Mouse (Mus musculus) olfactory bulb, adult 2 months (tissue): ENCODE measurements around the gene Pipox. TPM values are rescaled to one million over a fixed set of nuclear protein-coding genes. Genes with fewer than 3 reads are reported as not detected.

Experiments
- H3K27ac ChIP-seq: fragments of 200-500 bp; 2 replicates; pipeline ENCODE4 v1.5.1; 2012; ENCODE audit warnings: low read depth, low read length; ENCODE audit not compliant: insufficient read depth
- H3K4me1 ChIP-seq: fragments of 200-500 bp; 2 replicates; pipeline ENCODE4 v1.6.1; 2012; ENCODE audit warnings: low read length; ENCODE audit not compliant: control insufficient read depth, insufficient read depth
- H3K4me3 ChIP-seq: fragments of 200-500 bp; 2 replicates; pipeline ENCODE4 v1.5.1; 2012; ENCODE audit warnings: mild to moderate bottlenecking, low read depth, low read length, moderate library complexity; ENCODE audit not compliant: insufficient read depth
- CTCF ChIP-seq: fragments of 200-500 bp; IDR thresholded peaks from 2 replicates; pipeline ENCODE4 v1.5.1; 2012; ENCODE audit warnings: low read depth, mild to moderate bottlenecking, low read length, moderate library complexity; ENCODE audit not compliant: insufficient read depth
- POLR2A ChIP-seq: fragments of 200-500 bp; IDR thresholded peaks from 2 replicates; pipeline ENCODE4 v1.6.1; 2012; ENCODE audit warnings: mild to moderate bottlenecking, low read depth, low read length, moderate library complexity; ENCODE audit not compliant: insufficient read depth
- WGBS: fragments of 180-500 bp; shearing (Covaris S2); methylation state at CpG from one replicate; pipeline ENCODE4 v1.1.7; 2018; 5-methylcytosine and 5-hydroxymethylcytosine counted together
- polyA plus RNA-seq: library from polyadenylated mRNA; stranded (reverse); fragments of >200 nt; gene quantifications from 2 replicates; pipeline ENCODE4 v1.2.4, GENCODE M21; 2012; ENCODE audit warnings: low replicate concordance; ENCODE audit not compliant: missing spikeins, insufficient read depth, insufficient read length

Pipox gene
- polyA plus RNA-seq, 1 experiment, result not detected

DNA sequence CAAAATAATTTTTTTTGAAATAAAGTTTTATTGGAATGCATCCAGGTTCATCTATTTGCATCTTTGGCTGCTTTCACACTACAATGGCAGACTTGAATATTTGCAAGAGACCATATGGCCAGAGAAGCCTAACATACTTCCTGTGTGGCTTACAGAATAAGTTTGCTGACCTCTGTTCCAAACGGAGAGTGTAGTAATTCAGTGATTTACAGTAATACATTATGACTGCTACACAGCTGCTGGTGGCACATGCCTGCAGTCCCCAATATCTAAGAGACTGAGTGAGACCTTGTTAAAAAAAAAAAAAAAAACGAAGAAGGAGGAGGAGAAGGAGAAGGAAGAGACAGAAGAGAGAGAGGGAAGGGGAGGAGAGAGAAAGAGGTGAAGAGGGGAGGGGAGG is 4.4 kb downstream of the Pipox start:
- TF ChIP-seq CTCF (no peak), POLR2A (no peak)
- WGBS, result 67% methylated on average over 1 of the region's 2 CpGs

DNA sequence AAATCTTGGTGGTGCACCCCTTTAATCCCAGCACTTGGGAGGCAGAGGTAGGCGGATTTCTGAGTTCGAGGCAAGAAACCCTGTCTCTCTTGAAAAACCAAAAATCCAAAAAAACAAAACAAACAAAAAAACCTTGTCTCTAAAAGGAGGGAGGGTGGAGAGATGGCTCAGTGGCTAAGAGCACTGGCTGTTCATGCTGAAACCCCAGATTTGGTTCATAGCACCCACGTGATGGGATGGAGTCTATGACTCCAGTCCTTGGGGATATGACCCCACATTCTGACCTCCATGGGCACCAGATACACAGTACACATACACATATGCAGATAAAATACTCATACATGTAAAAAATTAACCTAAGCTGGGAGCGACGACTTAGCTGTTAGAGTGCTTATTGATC is 5.0 kb downstream of the Pipox start:
- TF ChIP-seq CTCF, result no peak
- TF ChIP-seq POLR2A, result no peak
- Histone ChIP-seq H3K4me1 (peaks cover 27% of the 10 kb centered on the region), H3K4me3 (no peak overlapping the region), H3K27ac (no peak overlapping the region)
- WGBS, result 86% methylated on average over 5 of the region's 5 CpGs

More for the DNA sequence above, 4.4 kb downstream of the Pipox start:
- H3K4me3 ChIP-seq, result no peak overlapping the region
- H3K4me1 ChIP-seq, result peaks cover 32% of the 10 kb centered on the region
- no peak overlapping the region for H3K27ac ChIP-seq

DNA sequence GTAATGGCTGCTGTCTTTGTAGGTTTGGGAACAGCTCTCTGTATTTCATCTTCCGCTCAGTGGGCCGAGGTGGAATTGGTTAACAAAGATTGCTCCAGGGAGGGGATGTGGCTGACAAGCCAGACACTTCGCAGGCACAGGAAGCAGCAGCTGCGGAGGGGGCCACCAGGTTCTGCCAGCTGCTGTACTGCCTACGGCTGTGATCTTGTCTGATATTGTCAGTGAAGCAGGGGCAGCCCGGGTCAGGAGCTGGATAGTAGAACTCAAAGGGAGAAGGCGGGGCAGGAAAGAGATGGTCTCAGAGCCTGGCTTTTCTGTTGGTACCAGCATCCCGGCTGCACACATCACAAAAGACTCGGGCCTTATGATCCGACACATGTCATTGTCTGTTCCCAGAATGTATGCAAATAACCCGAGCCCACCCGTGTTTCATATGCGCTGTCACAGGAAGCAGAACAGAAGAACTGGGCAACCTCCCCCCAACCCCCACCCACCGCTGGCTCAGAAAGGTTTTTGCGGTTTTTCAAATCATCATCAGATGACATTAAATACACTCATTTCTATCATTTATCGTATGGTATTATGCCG is 6.4 kb downstream of the Pipox start:
- peaks cover 18% of the 10 kb centered on the region for H3K4me1 ChIP-seq
- H3K27ac ChIP-seq, result no peak overlapping the region
- H3K4me3 ChIP-seq, result no peak overlapping the region
- WGBS, result 35% methylated on average over 17 of the region's 17 CpGs
- TF ChIP-seq POLR2A (no peak), CTCF (no peak)

DNA sequence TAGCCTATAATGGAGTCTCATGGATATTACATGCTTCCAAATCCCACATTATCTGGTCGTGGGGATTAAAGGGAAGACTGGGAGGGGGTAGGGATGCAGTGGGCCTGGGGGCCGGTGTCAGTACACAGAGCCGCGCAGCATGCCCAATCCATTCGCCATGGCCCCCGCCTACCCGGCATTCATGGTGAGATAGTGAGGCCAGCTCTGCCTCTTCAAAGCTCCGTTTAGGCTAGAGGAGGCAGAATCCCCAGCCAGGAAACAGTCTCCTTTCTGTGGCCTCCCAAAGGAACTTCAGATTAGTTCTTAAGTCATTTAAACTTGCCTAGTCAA is 8.7 kb downstream of the Pipox start:
- no peak overlapping the region for H3K27ac ChIP-seq
- TF ChIP-seq CTCF, result no peak
- TF ChIP-seq POLR2A, result no peak

DNA sequence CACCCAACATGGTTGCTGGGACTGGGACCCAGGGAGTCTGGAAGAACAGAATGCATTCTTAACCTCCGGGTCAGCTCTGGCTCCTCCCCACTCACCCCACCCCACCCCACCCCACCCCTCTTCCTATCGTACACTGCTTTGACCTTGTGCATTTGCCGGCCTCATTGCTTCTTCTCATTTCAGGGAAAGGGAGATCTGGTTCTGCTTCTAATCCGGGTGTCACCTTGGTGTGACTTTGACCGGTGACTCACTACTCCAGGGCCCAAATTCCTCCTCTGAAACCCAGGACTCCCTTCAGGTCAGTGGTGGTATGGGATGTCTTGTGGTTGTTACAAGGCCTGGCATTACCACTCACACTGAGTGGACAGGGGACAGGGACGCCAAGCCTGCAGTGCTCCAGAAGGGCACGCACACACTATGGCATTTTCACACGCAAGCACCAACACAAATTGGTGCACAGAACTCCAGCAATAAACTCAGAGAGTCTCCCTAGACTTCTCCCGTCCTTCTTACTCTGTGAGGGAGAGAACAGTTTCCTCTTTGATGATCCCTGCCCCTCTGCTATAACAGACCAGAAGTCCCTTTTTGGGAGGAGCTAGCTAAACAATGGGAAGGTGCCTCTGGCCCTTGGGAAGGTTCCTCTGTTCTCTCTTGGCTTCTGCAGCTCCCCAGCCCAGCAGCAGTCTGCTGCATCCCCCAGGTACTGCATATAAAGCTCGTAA is 9.2 kb downstream of the Pipox start:
- Histone ChIP-seq H3K4me1 (peaks cover 16% of the 10 kb centered on the region), H3K27ac (no peak overlapping the region)
- WGBS, result 77% methylated on average over 10 of the region's 10 CpGs

More for the DNA sequence above, 8.7 kb downstream of the Pipox start:
- peaks cover 14% of the 10 kb centered on the region for H3K4me1 ChIP-seq
- no peak overlapping the region for H3K4me3 ChIP-seq
- 66% methylated on average over 8 of the region's 8 CpGs for WGBS

DNA sequence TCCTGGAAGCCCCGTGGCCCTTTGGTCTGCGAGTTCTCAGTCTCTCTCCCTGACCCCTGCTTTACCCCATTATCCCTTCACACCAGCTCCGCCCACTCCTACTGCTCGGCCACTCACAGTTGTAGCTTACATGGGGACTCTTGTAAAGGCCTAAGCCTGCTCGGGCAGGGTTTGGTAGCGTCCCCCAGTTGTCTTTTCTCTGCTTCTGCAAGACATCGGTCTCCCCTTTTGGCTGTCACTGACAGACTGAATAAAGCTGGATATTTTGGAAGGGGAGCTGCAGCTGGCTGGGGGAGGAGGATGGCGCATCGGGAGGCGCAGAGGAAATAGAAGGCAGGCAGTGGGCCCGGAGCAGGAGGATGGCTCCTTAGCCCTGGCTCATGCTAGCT is 17.1 kb downstream of the Pipox start:
- H3K27ac ChIP-seq, result peak overlapping the region; percentile 93
- TF ChIP-seq CTCF, result no peak
- no peak for TF ChIP-seq POLR2A
- no peak overlapping the region for H3K4me3 ChIP-seq
- WGBS, result 26% methylated on average over 11 of the region's 11 CpGs
- peaks cover 43% of the 10 kb centered on the region for H3K4me1 ChIP-seq

More for the DNA sequence above, 9.2 kb downstream of the Pipox start:
- no peak for TF ChIP-seq CTCF
- H3K4me3 ChIP-seq, result no peak overlapping the region

DNA sequence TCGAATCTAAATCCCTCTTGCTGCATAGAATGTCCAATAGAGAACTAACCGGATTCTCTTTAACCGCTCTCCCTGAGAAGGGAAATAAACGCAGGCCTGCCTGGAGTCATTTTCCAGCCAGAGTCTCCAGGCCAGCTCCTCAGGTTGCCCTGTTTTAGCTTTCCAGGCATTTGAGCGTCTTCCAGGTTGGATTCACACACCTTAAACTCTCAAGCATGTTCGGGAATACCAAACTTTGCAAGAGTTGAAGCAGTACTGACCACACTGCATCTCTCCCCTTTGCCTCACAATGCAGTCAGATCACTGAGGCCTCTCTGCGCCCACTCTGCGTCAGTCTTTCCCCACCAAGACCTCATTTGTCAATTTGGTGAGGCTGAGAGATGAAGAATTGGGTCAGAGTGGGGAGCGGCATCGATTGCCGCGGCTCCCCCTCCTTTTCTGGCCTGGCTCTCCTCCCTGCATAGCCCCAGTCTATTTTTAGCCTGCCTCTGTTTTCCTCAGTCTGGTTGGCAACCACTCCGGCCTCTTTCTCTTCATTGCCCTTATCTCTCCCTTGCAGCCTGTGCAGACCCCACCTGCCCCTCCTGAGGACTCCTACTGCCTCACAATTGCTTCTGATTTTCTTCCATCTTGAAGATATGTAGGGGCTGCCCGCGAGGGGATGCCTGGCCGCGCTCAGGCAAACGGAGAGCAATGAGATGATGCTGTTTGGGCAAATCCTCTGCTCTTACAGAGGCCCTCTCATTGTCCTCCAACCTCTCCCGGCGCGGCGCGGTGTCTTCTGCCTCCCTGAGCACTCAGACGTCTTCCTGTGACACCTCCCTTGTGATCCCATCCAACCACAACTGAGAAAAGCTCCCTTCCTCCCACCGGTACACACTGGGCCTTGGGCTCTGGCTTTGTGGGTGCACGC is 17.8 kb downstream of the Pipox start:
- TF ChIP-seq CTCF (no peak), POLR2A (0 out of 2 replicates have a peak, but pooled peaks have one; percentile 11)
- WGBS, result 28% methylated on average over 26 of the region's 26 CpGs
- H3K27ac ChIP-seq, result peak overlapping the region; percentile 93
- no peak overlapping the region for H3K4me3 ChIP-seq
- peaks cover 48% of the 10 kb centered on the region for H3K4me1 ChIP-seq

DNA sequence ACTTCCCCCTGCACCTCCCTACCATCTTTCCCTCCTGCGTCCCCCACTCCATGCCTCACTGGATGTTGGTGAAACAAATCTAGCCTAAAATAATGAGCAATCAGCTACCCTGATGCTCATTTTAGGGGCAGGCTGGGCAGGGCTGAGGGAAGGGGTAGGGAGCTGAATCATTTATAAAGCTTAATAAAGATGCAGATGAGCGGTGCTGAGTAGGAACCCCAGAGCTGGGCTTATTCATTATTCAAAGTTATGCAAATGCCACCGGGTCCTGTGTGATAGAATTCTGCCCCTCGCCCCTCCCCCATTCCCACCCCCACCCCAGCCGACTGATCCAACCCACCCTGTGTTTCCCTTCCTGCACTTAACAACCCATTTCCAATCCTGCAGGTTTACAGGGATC is 18.6 kb downstream of the Pipox start:
- peaks cover 50% of the 10 kb centered on the region for H3K4me1 ChIP-seq
- H3K27ac ChIP-seq, result peak overlapping the region; percentile 93
- H3K4me3 ChIP-seq, result no peak overlapping the region
- TF ChIP-seq POLR2A (no peak), CTCF (no peak)
- WGBS, result 22% methylated on average over 5 of the region's 5 CpGs

DNA sequence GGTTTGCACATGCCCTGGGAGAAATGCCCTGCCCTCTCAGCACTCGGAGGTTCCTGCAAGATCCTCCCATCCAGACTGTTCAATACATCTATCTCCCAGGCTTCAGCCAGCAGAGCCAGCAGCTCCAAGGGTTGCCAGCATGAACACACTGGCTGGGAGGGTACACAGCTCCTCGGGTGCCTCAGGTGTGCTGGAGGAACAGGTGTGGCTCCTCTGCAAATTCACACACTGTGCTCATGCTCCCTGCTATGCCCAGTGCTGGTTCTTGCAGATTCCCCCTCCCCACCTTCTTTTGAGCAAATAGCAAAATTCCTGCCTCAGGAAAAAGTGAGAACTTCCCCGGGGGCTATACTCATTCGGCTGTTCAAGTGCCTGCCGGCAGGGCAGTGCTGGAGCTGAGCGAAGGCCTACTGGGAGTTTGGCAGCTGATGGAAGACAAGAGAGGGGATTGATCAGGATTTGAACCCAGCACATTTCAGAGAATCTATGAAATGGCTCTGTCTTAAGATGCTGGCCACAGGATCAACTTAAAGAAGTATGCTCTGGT is 19.1 kb downstream of the Pipox start:
- WGBS, result 47% methylated on average over 6 of the region's 6 CpGs
- Histone ChIP-seq H3K4me3 (no peak overlapping the region), H3K4me1 (peaks cover 48% of the 10 kb centered on the region), H3K27ac (peak overlapping the region; percentile 71)
- TF ChIP-seq POLR2A, result no peak
- TF ChIP-seq CTCF, result no peak
